Mouse (Mus musculus): ENCODE data around the gene Rtp3.
A peak's percentile ranks its signal among the peaks of the same experiment; 100 is the strongest.

Rtp3 gene

DNA sequence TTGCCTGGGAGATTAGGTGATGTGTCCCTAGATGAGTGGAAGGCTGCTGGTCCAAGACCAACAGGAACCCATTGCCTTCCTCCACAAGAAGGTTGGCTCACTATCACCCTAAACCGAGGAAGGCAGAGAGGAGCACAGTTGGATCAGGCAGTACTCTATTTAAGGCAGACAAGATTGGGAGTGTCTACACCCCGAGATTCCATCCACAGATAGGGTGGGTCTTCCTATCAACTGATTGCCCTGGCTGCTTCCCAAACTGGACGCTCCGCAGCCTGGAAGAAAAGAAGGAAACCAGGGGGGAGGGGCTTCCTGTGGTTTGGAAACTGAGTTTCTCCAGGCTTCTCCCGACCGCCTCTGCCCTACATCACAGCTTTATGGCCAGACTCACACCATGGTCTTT, at the start of gene Rtp3:
Gene Rtp3, minus strand, starts transcription at position 380 of the 400 bp plus-strand sequence.
- peak; percentile 98 for DNase-seq

DNA sequence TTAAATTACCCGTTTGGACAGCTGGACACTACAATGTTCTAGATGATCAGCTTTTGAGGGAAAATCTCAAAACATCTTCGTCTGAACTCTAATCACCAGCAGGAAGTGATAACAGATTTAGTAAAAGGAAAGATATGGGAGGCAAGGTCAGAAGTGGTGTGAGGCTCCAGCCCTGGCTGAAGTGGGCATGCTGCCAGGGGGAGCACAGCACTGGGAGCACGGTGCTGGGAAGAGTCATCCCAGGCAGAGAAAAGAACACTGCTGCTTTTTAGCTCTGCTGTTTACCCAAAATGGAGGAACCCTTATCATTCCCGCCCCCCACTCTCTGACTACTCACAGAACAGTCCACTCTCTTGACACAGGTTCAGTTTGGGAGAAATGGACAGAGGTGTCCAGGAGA, 49.6 kb upstream of the Rtp3 start:
- DNase-seq: no peak

DNA sequence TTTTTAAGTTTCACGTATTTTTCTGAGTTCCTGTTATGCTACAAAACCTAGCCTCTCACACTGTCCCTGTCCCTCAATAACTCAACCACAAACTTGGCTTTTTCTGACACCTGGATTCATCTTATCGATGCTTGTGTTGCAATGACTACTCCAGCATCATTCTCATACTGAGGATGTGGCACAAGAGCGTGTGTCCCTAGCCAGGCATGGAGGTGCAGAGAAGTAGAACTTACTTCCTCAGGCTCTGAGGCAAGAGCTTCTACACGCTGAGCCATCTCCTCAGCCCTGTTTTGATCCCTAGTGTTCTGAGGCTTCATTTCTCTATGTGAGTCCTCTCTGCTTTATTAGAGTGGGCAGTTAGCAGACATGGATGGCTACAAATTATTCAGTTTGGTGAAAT, 43.3 kb upstream of the Rtp3 start:
- DNase-seq: no peak

DNA sequence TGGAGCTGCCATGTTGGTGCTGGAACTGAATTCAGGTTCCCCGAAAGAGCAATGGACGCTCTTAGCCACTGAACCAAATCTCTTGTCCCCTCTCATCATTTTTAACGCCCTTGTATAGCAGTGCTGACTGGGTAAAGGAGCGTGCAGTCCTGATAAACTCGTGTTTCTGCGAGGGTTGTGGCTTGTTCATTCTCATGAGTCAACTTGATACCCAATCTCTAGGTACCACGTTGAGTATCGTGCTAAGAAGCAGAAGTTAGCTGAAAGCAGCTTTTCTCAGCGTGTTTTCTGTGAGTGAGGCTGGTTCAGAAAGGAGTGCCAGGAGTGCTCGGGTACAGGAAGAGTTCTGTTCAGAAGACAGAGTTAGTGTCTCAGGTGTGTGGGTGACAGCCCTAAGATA, 36.4 kb upstream of the Rtp3 start:
- no peak for DNase-seq

DNA sequence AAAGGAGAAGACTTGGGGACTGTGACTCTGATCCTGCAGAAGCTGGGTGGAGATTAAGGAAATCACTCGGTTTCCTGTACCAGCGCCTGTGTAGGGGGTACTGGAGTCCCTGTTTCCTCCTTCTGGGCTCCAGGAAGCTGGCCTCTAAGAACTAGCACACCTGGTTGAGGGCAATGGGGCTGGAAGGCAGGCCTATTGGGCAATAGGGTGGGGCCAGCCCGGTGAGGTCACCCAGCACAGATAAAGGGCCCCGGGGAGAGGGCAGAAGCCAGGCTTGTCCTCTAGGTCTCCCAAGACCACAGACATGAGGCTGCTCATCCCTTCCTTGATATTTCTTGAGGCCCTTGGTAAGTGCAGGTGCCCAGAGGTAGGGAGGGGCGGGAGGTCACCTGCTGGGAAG, 28.6 kb upstream of the Rtp3 start, which contains the start of gene Ltf:
Gene Ltf, plus strand, starts transcription at position 250 of the 400 bp plus-strand sequence.
- no peak for DNase-seq

DNA sequence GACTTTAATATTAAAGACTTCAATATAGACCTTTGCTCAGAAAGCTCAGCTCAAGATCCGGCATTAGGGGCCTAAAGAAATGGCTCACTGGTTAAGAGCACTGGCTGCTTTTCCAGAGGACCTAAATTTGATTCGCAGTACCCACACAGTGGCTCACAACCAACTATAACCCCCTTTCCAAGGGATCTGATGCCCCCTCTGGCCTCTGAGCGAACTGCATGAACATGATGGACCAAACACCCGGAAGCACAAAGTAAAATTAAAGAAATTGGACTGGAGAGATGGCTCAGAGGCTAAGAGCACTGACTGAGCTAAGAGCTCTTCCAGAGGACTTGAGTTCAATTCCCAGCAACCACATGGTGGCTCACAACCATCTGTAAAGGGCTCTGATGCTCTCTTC, 25.3 kb upstream of the Rtp3 start:
- no peak for DNase-seq

DNA sequence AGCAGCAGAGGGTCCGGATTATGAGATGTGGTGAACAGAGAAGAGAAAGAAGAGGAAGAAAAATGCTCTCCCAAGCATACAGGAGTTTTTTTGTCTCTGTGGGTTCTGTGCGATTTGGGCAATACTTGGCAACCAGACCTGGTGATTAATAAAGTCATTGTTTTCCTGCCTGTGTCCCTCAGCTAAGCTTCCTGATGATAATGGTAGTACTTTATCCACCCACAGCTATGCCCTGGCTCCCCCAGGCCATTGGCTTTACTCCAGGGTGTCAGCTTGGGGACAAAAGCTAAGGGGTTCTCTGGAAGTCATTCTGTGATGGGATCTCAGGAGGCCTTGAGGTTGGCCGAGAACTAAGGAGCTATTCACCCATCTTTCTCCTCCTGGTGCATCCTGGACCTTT, 21.7 kb upstream of the Rtp3 start:
- no peak for DNase-seq

DNA sequence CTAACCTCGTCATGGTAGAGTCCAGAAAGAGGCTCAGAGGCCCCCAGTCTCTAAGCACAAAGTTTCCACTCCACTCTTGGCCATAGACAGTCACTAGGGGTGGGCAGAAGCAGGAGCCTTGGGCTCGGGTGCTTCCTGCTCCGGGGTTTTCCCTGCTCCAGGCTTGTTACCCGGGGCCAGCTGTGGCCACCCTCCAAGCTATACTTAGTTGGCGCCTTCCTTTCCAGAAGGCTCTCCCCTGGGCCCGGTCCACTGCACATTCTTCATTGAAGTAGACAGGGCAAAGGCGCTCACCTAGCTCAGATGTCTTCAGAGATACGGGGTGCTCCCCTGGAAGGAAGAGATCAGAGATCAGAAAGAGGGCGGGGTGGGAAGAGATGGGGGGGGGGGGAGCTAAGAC, 21.2 kb upstream of the Rtp3 start:
- peak; percentile 94 for DNase-seq

DNA sequence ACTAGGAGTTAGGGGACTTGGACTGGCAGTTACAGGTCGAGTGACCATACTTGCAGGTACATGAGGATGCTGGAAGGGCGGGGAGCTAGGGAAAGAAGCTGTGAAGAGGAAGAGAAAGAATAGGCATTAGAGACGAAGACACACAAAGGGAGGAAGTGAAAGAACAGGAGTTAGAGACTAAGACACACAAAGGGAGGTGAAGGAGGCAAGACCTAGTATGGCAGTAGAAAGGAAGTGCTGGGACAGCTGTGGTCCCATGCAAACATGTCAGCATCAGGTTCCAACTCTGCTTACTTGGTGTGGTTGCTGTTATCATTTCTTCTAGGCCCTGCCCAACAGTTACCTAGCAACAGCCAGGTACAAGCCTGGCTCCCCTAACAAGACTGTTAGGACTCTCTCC, 19.4 kb upstream of the Rtp3 start:
- no peak for DNase-seq

DNA sequence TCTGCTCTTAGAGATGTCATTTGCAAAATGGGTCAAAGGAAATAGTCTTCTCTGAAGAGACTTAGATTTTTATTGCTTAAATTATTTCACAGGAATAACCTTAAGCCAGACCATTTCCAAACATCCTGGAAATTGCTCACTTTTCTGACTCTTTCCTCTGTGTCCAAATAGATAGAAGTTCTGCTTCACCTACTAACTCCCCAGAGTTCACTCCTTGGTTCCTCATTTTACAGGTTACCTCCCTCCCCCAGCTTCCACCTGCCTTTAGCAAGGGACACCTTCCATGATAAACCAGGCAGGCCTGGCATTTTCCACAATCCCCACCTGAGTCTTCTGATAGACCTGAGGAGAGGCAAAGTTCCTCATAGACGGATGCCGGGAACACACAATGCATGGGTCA, 16.2 kb upstream of the Rtp3 start:
- no peak for DNase-seq

DNA sequence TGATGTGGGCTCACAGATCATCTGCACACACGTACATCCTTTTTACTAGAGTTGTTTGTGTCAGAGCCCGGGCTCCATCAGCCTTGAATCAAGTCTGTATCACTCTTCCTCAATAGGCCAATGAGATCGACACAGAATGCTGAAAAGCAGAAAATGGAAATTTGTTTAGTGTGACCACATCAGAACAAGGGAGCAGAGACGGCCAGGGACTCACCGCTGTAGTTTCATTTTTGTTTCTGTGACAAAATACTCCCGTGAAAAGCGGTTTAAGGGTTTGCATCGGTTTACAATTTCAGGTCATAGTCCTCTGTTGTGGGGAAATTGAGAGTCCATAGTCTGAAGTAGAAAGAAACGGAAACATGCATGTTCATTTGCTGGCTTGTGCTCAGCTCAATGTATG, 12.9 kb upstream of the Rtp3 start:
- DNase-seq: no peak

DNA sequence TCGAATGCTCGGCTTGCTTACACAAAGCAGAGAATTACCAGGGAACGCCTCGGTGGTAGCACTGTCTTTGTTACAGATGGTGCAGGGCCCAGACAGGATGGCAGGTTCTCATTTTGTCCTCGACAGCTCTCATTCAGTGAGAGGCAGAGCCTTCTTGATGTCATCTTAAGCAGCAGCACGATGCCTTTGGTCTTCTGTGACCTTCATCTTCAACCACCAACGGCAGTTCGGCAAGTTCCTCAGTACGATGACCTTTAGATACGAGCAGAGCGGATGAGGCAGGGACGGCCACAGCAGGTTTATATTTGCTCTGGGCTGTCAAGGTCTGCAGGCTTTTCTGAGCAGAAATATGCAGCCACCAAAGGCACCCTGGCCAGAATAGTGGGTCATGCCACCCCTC, 11.2 kb upstream of the Rtp3 start:
- no peak for DNase-seq

DNA sequence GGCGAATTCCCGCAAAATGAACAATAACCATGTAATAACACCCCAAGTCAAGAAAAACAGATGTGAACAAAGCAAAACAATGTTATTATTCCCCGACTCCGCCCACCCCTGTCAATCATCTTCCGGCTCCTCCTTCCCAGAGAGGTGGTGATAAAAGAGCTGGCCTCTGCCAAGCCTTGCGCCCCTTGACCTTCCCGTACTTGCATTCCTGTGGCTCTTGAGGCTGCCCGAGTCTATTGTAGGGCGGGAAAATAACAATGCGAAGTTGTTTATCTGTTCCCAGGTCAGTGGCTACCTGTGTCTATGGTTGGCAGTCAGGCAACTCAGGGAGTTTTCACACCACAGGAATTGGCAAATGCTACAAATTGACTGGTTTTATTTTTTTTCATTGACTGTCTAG, 9.5 kb upstream of the Rtp3 start:
- DNase-seq: peak; percentile 97

DNA sequence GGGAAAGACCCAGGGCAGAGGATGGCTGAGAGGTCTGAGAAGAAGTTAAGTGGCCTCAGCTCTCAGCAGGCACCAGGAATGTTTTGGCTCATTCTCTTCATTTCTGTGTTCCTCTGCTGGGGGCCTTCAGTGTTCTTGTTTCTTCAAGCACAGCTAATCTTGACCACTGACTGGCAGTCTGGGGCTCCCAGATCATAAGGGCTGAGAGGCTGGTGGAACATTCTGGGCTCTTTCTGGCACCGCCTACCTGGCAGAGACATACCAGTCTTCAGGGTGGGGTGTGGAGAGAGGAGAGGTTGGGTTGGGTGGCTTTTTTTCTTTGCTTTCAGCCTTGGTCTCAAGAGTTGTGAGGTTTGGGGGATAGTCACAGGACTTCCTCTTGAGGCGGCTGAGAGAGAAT, 8.7 kb upstream of the Rtp3 start:
- DNase-seq: no peak

DNA sequence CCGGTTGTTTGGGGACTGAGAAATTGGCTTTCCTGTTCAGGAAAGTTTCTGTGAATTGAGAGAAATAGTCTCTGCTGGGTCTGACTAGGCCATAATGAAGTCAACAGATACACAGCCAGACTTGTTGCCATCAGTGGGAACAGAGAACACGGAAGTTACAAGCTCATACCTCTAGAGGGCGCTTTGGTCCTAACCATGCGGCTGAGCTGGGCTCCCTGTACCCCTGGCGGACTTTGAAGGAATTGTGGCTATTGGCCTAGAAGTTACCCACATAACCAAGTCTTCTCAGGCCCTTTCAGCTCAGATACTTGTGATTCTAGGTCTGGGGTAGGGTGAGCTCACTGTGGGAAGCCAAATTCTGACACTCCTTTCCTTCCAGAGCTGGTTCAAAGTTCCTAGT, 6.9 kb upstream of the Rtp3 start:
- DNase-seq: peak; percentile 95

DNA sequence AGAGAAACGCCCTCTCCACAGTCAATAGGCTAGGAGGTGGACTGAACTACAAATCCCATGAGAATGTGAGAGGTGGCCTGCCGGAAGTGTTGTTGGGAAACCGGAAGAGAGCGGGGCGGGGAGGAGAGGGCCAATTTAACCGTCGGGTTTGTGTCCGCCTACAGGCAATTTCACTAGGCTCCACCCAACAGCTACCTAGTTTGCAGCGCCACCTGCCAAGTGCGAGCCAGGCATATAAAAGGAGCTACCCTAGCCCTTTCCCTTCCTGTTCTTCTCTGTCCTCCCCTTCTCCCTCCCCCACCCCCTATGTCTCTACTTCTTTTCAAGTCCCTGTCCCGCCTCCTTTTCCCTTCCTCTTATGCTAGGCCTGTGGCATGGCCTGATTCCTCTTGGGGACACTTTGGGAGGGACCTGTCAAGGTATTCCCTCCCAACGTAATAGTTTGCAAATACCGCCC, 4.4 kb upstream of the Rtp3 start:
- peak; percentile 98 for DNase-seq

DNA sequence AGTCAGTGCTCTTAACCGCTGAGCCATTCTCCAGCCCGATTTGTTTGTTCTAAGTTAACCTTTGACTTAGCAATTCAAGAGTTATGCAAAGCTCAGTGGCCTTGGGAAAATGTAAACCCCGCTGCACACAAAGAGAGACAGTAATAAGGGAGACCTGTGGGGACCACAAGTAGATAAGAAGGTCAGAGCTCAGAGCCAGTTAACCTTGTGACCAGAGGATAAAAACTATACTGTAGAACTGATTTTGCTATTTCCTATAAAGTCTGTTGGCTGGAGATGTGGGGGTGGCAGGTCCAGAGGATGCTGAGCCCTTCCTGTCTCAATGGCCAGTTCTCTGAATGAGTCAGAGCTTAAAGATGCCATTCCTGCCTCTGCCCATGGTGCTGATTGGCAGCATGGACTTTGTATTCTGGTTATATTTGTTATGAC, 2.9 kb upstream of the Rtp3 start:
- peak; percentile 78 for DNase-seq

DNA sequence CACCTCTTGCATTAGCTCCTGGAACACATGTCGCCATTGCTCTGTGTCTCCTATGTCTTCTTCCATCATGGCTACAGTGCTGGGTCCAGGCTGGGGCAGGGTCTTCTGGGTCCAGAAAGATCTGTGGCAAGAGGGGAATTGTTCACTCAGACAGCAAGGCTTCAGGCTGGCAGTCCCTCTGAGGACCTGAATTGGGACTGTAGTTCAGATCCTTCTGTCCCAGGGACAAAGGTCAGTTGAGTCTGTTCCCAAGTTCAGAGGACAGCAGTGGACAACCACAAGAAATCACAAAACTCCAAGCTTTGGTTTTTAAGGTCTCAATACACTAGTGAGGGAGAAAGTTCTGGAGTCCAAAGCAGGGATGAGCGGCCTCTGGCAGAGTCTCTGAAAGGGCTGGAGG, 840 bp downstream of the Rtp3 start:
- no peak for DNase-seq

DNA sequence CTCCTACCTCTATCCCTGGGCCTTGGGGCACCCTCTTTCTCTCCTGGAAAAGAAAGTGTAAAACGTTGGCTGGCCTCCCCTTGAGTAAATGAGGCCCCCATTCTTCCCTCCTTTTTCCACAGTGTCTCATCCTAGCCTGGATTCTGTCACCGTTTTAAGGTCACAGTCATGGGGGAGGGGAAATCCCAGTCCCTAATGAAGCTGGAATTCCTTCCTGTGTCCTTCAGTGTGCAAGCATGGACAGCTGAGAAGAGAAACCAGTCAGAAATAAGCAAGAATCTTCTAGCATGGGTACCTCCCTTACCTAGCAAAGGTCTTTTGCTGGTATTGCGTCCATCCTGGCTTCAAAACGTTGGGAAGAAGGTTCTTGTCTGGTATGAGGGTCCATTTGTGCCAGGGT, 1.2 kb downstream of the Rtp3 start:
- no peak for DNase-seq

DNA sequence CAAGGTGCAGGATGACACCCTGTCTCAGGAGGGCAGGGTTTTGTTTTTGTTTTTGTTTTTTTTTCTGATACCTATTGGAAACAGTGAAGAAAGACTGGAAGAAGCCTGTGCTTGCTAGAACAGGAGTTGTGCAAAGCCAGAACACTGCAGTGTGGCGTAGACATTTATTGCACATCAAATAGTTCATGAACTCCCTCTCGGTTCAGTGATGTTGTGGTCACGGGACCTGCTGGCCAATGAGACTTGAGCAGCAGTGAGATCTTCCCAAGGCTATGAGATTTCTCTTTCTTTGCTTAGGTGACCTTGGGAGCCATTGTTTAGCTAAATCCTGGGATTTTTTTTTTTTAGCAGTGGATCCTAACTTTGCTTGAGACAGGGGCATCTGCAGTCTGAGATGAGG, 2.3 kb downstream of the Rtp3 start:
- peak; percentile 29 for DNase-seq

DNA sequence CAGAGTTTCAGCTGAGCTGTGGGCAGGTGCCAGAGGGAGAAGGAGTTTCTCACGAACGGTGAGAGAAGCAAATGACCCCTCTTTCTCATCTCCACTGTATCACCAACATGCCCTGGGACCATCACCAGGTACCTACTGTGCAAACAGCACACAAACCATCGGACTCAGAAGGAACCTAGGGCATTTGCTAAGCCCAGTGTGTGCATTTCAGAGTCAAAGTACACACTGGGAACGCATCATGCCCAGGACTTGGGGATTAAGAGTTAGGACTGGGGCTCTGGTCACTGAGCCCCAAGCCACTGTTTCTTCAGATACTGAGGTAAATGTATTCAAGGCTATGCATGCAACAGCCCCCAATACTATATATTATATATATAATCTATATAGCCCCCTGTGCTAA, 3.1 kb downstream of the Rtp3 start:
- peak; percentile 59 for DNase-seq

DNA sequence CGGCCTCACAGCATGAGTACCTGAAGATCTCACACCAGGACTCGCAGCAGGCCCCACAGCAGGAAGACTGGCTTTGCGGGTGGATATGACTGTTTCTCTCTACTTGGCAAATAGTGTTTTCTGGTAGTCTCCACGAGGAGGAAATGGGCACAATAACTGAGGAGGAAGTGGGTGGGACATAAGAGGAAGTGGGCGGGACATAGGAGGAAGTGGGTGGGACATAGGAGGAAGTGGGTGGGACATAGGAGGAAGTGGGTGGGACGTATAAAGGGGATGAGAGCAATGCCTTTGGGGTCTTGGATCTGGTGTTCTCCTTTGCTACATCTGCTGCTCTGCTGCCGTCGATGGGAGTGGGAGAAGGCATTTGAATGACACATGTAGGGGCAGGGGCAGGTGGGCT, 4.4 kb downstream of the Rtp3 start:
- DNase-seq: peak; percentile 93

DNA sequence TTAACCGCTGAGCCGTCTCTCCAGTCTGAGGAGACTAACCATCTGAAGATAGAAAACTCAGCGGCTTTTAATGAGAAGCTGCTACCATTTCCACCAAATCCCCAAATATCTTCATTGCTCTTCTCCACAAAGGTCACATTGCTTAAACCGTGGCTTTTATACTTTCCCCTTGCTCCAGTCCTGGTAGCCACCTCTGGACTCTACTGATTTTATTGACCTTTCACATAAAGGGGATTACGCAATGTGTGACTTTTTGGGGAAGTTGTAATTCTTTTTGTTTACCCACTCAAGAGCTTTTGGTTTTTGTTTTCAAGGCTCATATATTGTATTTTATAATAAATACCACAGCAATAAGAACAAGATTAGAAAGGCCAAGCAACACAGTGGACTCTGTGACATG, 4.8 kb downstream of the Rtp3 start:
- no peak for DNase-seq

DNA sequence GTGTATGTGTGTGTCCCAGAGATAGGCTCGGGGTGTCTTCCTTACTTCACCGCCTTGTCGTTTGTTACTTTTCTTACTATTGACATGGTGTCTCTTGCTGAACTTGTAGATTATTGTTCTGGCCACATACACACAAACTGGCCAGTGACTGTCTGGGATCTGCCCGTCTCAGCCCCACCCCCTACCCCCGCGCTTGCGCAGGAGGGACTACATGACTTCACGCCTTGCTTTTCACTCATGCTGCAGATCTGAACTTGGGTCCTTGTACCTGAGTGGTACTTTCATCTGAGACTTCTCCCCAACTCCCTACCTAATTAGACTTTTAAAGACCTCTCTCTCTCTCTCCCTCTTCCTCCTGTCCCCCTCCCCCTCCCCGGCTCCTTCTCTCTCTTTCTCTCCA, 6.3 kb downstream of the Rtp3 start:
- DNase-seq: peak; percentile 54

DNA sequence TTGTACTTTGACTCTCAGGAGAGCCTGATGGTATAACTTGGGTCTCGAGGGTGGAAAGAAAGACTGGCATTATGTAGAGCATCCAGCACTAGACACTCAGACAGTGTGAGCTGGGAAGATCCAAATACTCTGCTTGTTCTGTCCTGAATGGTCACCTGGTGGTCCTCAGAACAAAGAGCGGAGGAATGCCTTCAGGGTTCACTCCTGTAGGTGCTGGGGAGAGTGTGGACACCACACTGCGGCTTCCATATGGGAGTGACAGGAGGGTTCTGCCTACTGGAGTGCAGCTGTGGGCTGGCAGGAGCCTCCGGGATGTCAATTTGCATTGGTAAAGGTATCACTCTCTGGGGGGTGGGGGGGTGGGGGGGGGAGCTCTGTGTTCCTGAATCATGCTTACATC, 8.0 kb downstream of the Rtp3 start:
- DNase-seq: peak; percentile 62

DNA sequence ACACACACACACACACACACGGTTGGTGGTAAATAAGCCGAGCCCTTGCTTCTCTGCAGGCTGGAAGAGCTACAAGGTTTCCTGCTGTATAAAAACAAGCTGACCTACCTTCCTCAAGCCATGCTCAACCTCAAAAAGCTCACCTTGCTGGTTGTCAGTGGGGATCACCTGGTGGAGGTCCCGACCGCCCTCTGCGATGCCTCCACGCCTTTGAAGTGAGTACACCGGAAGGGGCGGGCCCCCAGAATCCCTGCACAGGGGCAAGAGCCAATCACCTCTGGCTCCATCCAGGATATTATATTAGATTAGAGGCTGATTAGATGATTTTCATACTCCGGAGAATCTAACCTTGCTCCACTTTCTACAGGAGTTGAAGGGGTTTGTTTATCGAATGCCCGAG, 11.0 kb downstream of the Rtp3 start:
- peak; percentile 79 for DNase-seq

All from heart, adult 11 months (tissue).